Mouse (Mus musculus): Measurements from ENCODE around the gene Foxr2. TPM values are rescaled to one million over a fixed set of nuclear protein-coding genes. Genes with fewer than 3 reads are reported as not detected.

The Foxr2 gene
- not detected in 2 replicates for total RNA-seq (2021)
- long read RNA-seq, experiment 1 = 0 reads
- long read RNA-seq, experiment 2 = 0 reads

DNA sequence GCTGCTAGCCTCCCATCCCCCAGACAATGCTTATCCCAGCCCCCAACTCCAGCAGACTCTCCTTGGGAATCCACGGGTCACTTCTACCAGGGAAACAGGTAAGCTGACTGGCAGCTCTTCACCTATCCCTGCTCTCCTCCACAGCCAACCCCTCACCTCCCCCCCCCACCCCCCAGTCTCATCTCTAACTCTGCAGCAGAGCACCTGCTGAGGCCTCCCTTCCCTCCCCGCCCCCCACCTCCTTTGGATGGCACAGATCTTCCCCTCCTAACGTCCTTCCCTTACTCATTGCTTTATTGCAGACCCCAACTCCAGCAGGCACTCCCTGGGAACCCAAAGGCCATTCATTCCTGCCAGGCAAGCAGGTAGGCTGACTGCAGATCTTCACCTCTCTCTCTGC lies at the start of gene Foxr2:
Gene Foxr2 (plus strand): TSS at position 301 of the 400 bp plus-strand sequence.
- no peak for DNase-seq

DNA sequence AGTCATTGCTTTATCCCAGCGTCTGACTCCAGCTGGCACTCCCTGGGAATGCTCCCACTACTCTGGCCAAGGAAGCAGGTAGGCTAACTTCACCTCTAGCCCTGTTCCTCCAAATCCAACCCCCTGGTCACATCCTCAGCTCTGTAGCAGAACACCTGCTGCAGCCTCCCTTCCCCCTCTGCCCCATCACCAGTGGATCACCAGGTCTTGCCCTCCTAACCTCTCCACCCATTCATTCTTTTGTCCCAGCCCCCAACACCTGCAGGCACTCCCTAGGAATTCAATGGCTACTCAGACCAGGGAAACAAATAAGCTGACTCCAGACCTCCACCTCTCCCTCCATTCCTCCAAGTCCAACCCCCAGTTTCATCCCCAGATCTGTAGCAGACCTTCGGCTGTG lies 427 bp downstream of the Foxr2 start:
- no peak for DNase-seq

DNA sequence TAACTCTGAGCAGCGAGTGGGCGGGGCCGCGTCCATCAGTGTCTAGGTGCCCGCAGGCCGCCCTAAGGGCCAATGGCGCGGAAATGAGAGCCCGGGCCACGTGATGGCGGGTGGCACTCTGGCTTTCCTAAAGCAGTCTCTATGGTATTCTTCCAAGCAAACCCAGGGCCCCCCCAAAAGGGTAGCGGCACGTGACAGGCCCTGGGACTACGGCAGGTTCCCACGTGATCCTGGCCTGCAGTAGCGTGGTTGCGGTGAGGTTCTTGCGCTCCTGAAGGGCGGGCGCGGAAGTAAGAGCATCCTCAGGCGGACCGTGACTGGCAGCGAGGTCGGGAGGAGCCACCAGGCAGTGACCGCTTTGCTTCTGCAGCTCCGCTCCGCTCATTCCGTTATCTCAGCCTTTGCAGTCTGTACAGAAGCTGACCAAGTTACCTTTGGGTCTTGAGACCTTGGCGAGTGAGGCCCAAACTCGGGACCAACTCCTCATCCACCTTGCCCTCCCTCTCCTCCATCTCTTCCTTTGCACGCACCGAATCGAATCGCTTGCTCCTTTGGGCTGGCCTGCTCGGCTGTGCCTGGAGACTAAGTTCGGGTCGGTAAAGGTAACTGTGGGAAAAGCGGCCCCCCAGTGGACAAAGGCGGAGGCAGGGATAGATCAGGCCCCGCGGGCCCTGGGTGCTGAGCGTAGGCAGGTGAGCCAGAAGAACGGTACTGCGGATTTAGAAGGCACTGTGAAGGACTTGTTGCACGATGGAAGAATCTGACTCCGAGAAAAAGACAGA lies 21.3 kb downstream of the Foxr2 start, which contains the start of gene Rragb:
Gene Rragb (plus strand): TSS at position 248 of the 782 bp plus-strand sequence.
- peak; percentile 83 for DNase-seq

DNA sequence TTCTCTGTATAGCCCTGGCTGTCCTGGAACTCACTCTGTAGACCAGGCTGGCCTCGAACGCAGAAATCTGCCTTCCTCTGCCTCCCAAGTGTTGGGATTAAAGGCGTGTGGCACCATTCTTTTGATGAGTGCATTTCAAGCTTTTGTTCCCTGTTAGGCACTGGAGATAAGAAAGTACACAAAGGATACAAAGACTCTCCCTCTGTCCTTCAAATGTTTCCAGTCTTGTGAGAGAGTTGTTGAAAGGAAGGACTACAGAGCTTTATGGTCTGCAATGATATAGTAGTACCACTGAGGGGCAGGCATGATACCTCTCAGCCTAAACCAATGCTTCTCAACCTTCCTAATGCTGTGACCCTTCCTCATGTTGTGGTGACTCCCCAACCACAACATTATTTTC lies 24.1 kb downstream of the Foxr2 start:
- DNase-seq = no peak

DNA sequence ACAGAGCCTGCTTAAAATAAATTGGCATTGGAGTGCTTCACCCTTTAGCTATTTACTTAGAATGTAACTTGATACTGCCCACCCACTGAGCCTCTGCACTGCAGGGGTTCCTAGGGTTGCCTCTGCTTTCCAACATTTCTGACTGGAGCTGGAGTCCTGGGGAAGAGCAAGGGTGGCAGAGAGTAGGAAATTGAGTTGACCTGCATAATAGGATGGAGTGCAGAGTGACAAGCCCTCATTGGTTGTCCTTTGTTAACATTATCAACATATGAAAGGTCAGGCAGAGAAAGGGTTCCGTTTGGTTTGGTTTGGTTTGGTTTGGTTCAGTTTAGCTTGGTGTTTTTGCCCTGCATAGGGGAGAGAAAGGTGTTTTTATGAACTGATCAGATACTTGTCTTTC lies 33.2 kb downstream of the Foxr2 start:
- DNase-seq = no peak

DNA sequence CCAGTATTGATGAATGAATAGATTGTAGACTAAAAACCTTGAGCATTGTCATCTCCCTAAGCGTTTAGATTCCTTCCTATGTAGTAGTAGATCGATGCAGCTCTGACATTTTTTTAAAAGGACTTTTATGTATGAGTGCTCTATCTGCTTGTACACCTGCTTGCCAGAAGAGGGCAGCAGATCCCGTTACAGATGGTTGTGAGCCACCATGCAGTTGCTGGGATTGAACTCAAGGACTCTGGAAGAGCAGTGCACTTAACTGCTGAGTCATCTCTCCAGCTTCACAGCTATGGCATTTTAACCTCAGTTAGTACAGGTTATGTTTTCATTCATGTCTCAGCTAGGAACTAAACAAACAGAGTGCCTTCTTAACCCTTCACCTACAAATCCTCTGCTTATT lies 36.7 kb downstream of the Foxr2 start:
- peak; percentile 45 for DNase-seq

DNA sequence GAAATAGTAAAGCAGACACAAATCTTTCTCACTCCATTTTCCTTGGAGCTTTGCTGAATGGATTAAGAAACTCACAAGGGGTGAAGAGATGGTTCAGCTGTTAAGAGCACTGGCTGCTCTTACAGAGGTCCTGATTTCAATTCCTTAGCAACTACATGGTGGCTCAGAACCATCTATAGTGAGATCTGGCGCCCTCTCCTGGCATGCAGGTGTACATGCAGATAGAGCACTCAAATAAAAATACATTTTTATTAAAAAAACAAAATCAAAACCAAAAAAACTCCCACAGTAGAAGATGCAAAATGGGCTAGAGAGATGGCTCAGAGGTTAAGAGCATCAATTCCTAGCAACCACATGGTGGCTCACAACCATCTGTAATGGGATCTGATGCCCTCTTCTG lies 56.2 kb downstream of the Foxr2 start:
- peak; percentile 27 for DNase-seq

DNA sequence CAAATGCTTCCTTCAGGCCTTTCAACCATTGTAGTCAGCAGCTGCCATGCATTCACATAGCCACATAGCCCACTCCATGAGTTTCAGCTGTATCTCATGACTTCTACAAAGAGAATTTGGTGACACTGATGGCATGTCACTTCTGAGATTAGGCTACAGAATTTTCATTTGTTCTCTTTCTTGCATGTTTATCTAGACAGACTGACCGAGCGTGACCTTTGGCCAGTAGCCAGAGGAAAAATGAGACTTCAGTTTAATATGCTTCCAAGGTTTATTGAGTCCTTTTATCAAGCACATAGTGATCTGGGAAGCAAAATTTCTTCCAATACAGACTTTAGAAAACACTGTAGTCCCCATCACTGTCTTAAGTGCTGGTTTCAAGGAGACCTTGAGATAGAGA lies 63.6 kb downstream of the Foxr2 start:
- DNase-seq = peak; percentile 8

Other genes starting within 250 kb of the Foxr2 start
- gene Usp51, start 112.3 kb upstream of the Foxr2 start, total RNA-seq (2021) = 2.8 and 3.5 TPM in 2 replicates
- gene Mageh1, start 81.2 kb upstream of the Foxr2 start, total RNA-seq (2021) = 21.7 and 27.0 TPM in 2 replicates
- 9.0 and 9.5 TPM in 2 replicates for gene Rragb, start 21.2 kb downstream of the Foxr2 start, total RNA-seq (2021)
- gene Klf8, start 118.7 kb downstream of the Foxr2 start, total RNA-seq (2021) = 0.41 and 1.2 TPM in 2 replicates